Mouse (Mus musculus) testis, adult 2 months (tissue): ENCODE data around the gene Tmcc3. TPM values are rescaled to one million over a fixed set of nuclear protein-coding genes. Genes with fewer than 3 reads are reported as not detected.

ENCODE experiments used
- H3K27ac ChIP-seq: fragments of 200-500 bp; 2 replicates; pipeline ENCODE4 v1.5.1; 2012; ENCODE audit warnings: low read depth, low read length; ENCODE audit not compliant: control insufficient read depth, insufficient read depth
- H3K27me3 ChIP-seq: fragments of 200-500 bp; 2 replicates; pipeline ENCODE4 v1.6.1; 2012; ENCODE audit warnings: mild to moderate bottlenecking, low read length, moderate library complexity; ENCODE audit not compliant: control insufficient read depth, insufficient read depth
- H3K36me3 ChIP-seq: fragments of 200-500 bp; 2 replicates; pipeline ENCODE4 v1.6.1; 2012; ENCODE audit warnings: mild to moderate bottlenecking, low read length; ENCODE audit not compliant: control insufficient read depth, insufficient read depth
- H3K4me1 ChIP-seq: fragments of 200-500 bp; 2 replicates; pipeline ENCODE4 v1.6.1; 2012; ENCODE audit warnings: low read length; ENCODE audit not compliant: control insufficient read depth, insufficient read depth
- H3K4me3 ChIP-seq: fragments of 200-500 bp; 2 replicates; pipeline ENCODE4 v1.5.1; 2012; ENCODE audit warnings: low read depth, mild to moderate bottlenecking, low read length, moderate library complexity, mixed read lengths; ENCODE audit not compliant: control insufficient read depth
- CTCF ChIP-seq: fragments of 200-500 bp; IDR thresholded peaks from 2 replicates; pipeline ENCODE4 v1.5.1; 2012; ENCODE audit warnings: low read depth, mild to moderate bottlenecking, inconsistent platforms, low read length, moderate library complexity; ENCODE audit not compliant: control insufficient read depth, insufficient read depth, insufficient replicate concordance
- POLR2A ChIP-seq: fragments of 200-500 bp; IDR thresholded peaks from 2 replicates; pipeline ENCODE4 v1.6.1; 2012; ENCODE audit warnings: low read depth, mild to moderate bottlenecking, inconsistent platforms, low read length, moderate library complexity; ENCODE audit not compliant: control insufficient read depth
- polyA plus RNA-seq: library from polyadenylated mRNA; depleted of rRNA; stranded (reverse); fragments of >200 nt; gene quantifications from 2 replicates; pipeline ENCODE4 v1.2.3, GENCODE M21; 2012

The Tmcc3 gene
- polyA plus RNA-seq, 1 experiment = 5.7 TPM

GRCm38 (mm10) chr10:94305526-94305925 lies 6.2 kb upstream of the Tmcc3 start:
- no peaks in the 10 kb centered on the region for H3K36me3 ChIP-seq
- no peaks in the 10 kb centered on the region for H3K27me3 ChIP-seq
- TF ChIP-seq CTCF (no peak), POLR2A (no peak)
- no peaks in the 10 kb centered on the region for H3K4me1 ChIP-seq
- H3K4me3 ChIP-seq = no peak overlapping the region
- no peak overlapping the region for H3K27ac ChIP-seq

- Histone ChIP-seq H3K36me3 (no peaks in the 10 kb centered on the region), H3K4me3 (no peak overlapping the region), H3K4me1 (peaks cover 12% of the 10 kb centered on the region), H3K27me3 (no peaks in the 10 kb centered on the region), H3K27ac (no peak overlapping the region)
- TF ChIP-seq CTCF (no peak), POLR2A (no peak)
Measured at GRCm38 (mm10) chr10:94310499-94311267, 1.1 kb upstream of the Tmcc3 start.

GRCm38 (mm10) chr10:94312007-94312715 lies 412 bp downstream of the Tmcc3 start:
- peak overlapping the region; percentile 85 for H3K4me3 ChIP-seq
- H3K27ac ChIP-seq = no peak overlapping the region
- TF ChIP-seq POLR2A = no peak
- H3K27me3 ChIP-seq = no peaks in the 10 kb centered on the region
- no peaks in the 10 kb centered on the region for H3K36me3 ChIP-seq
- peaks cover 12% of the 10 kb centered on the region for H3K4me1 ChIP-seq

DNA sequence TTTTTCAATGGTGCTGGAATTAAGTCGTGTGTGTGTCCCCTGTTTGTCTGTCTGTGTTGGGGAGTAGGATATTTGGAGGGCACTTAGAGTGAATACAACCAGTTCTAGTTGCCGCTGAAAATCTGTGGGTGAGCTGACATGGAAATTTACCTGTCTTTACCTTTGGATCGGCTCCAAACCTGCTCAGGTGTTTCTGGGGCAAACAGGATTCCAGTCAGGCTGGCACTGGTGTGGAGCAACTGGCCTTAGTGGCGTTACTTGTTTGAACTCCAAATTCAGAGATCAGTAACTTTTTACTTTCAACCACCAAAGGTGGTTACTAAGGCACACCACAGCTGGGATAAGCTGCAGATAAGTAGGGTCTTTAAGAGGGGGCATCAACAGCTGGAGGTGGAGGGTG lies 1.4 kb downstream of the Tmcc3 start:
- Histone ChIP-seq H3K4me3 (no peak overlapping the region), H3K27me3 (no peaks in the 10 kb centered on the region)
- TF ChIP-seq POLR2A (no peak), CTCF (no peak)

GRCm38 (mm10) chr10:94318574-94318973 lies 6.8 kb downstream of the Tmcc3 start:
- H3K4me3 ChIP-seq = no peak overlapping the region
- H3K27ac ChIP-seq = no peak overlapping the region
- H3K4me1 ChIP-seq = no peaks in the 10 kb centered on the region
- no peak for TF ChIP-seq POLR2A
- no peak for TF ChIP-seq CTCF
- H3K36me3 ChIP-seq = no peaks in the 10 kb centered on the region
- H3K27me3 ChIP-seq = no peaks in the 10 kb centered on the region

More for the DNA sequence above, 1.4 kb downstream of the Tmcc3 start:
- no peaks in the 10 kb centered on the region for H3K36me3 ChIP-seq
- H3K27ac ChIP-seq = no peak overlapping the region
- H3K4me1 ChIP-seq = peaks cover 12% of the 10 kb centered on the region

DNA sequence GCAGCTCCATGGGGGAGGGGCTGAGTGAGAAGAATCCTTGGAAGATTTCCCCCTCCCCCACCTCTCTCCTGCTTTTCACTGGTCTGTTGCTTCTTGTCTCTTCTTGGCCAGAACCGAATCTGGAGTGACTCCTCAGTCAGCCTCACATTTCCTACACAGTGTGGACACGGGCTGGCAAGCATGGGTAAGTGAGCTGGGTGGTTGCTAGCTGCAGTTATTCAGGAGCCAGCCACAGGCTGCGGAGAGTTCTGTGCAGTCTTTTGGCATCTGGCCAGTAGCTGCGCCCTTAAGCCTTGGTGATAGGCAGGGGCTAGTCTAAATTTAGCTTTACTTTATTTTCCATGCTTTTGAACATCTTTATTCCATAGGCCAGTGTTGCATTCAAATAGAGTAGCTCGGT lies 18.2 kb downstream of the Tmcc3 start:
- Histone ChIP-seq H3K4me1 (peaks cover 3% of the 10 kb centered on the region), H3K27ac (no peak overlapping the region), H3K27me3 (no peaks in the 10 kb centered on the region), H3K4me3 (no peak overlapping the region), H3K36me3 (no peaks in the 10 kb centered on the region)
- TF ChIP-seq CTCF = no peak
- no peak for TF ChIP-seq POLR2A

- Histone ChIP-seq H3K36me3 (no peaks in the 10 kb centered on the region), H3K4me3 (no peak overlapping the region), H3K27me3 (no peaks in the 10 kb centered on the region), H3K27ac (no peak overlapping the region), H3K4me1 (peaks cover 3% of the 10 kb centered on the region)
- TF ChIP-seq POLR2A (no peak), CTCF (peak; percentile 90; the same call in 1 of the 2 replicates)
Measured at GRCm38 (mm10) chr10:94332358-94333137, 20.8 kb downstream of the Tmcc3 start.
